Mouse (Mus musculus): ENCODE measurements around the gene Dcaf8. TPM values are rescaled to one million over a fixed set of nuclear protein-coding genes. Genes with fewer than 3 reads are reported as not detected.
A peak's percentile ranks its signal among the peaks of the same experiment; 100 is the strongest.

Gene Dcaf8
- total RNA-seq (2021) = 10 to 100 TPM; 71.9 to 75.8 TPM

DNA sequence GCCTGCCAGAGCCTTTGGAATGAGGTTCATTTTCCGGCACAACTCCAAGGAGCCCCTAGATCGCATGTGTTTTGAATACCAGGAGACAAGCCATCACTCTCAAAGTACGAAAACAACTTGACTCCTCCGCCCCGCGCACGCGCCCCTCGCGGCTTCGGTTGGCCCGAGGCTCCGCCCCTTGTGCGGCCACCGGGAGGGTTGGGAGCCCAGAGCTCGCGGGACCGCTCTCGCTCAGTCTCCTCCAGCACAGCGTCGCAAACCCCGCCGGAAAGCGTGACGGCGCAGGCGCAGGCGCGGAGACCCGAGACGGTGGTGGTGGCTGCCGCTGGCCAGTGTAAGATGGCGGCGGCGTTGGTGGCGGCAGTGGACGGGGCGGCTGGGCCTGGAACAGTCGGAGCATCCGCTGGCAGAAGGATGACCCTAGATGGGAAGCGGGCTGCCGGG is at the start of gene Dcaf8:
Gene Dcaf8, plus strand, starts transcription at position 250 of the 444 bp plus-strand sequence.
- intact Hi-C loops (cut with DNase I) = no loop called here
- peak; percentile 97 for DNase-seq

DNA sequence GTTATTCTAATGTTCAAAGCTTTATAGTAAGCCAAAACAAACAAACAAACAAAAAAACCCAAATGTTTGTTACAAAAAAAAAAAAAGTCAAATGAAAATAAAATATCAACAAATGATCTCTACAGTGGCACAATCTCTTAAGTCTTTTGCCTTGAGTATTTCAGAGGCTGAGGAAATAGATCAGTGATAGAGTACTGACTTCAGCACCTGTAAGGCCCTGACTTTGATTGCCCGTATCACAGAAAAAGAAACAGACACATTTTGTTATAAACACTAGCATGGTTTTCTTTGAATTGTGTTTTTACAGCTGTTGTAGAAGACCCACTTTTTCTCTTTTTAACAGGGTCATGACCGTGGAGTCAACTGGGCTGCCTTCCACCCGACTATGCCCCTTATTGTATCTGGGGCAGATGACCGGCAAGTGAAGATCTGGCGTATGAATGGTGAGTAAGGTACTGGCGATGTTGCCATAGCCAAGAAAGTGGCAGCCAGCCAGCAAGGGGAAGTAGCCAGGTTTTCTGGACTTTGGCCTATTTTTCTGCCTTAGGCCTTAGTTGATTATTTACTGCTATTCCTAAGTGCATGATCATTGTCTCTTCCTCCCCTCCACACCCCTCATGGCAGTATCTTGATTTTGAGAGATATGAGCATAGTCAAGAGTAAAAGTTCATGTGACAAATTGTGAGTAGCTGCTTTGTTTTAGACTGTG is 48.4 kb upstream of the Dcaf8 start:
- intact Hi-C loops (cut with DNase I) = no loop called here
- DNase-seq = peak; percentile 29

DNA sequence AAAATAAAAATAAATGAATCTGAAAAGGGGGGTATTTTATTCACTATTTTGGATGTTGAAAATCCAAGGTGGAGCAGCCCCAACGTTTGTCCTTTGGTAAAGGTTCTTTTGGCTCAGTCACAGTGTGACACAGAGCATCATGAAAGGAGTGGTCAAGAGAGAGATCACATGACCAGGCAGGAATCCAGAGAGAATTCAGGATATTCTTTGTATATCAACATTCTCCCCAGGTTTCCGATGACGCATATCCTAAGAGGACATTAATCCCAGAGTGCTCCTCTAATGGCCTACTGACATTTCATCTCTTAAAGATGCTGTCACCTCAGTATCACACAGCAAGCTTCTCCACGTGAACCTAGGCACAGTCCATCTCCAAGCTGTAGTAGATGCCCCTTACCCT is 44.3 kb upstream of the Dcaf8 start:
- intact Hi-C loops (cut with DNase I) = no loop called here
- DNase-seq = no peak

DNA sequence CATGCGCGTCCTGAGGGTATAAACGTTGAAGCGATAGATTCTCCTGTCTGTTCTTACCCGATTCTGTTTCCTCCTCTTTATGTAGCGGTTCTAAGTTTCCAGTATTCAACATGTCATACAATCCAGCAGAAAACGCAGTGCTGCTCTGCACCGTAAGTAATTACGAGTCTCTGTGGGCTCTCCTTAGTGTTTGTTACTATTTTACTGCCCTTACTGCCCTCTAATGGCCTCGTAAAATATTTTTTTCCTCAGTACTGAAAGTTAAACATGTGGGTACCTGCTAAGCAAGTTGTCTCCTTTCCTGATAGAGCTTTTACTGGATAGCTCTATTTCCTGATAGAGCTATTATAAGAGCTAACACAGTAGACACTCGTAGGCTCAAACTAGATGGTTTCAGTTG is 42.8 kb upstream of the Dcaf8 start:
- intact Hi-C loops (cut with DNase I) = no loop called here
- no peak for DNase-seq

DNA sequence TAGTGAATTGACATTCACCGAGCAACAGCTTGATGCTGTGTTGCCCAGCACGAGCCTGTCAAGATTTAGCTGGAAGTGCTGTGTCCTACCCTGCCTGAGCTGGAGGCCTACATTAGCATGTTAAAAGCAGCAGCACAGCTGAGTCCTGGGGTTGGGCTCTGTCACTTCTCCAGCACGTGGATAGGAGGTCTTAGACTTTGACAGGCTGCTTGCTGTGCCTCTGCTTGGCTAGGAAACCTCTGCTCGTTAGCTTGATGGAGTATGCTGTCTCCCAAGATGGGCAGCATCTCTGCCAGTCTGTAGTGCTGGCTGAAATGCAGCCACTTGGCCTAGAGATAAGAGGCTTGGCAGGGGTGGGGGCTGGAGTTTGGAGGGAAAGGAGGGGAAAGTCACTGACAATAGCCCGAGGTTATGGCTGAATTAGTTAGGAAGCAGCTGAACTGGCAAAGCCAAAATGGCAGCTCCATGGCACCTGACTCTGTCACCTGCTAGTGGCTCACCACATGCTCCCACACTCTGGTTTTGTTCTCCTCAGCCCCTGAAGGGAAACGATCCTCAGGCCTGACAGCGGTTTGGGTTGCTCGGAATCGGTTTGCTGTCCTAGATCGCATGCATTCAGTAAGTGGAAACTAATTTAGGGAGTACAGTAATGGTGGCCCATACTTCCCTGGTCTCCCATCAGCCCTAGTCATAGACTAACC is 40.0 kb upstream of the Dcaf8 start:
- peak; percentile 55 for DNase-seq
- intact Hi-C loops (cut with DNase I) = no loop called here

DNA sequence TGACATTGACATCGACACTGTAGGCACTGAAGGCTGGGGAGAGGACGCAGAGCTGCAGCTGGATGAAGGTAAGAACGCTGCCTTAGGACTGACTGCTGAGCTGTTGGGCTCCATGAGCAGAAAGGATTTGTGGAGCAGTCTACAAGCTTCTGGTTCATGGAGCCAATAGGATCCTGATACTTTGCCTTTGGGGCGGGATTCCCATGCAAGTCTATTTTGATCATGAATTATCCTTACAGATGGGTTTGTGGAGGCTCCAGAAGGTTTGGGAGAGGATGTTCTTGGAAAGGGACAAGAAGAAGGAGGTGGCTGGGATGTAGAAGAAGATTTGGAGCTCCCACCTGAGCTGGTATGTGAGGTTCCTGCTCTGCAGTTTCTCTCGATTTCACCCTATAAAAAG is 30.9 kb upstream of the Dcaf8 start:
- DNase-seq = no peak
- intact Hi-C loops (cut with DNase I) = no loop called here

DNA sequence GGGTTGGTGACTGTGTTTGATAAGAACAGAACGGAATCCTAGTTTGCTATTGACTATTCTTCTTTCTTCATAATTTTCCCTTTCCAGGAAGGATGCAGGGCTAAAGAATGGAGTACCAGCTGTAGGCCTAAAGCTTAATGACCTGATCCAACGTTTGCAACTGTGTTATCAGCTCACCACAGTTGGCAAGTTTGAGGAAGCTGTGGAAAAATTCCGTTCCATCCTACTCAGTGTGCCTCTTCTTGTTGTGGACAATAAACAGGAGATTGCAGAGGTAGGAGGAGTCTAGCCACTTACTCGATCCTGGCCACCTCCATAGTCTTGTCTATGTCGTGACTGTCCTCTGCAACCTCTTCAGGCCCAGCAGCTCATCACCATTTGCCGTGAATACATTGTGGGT is 28.8 kb upstream of the Dcaf8 start:
- no peak for DNase-seq
- intact Hi-C loops (cut with DNase I) = no loop called here

DNA sequence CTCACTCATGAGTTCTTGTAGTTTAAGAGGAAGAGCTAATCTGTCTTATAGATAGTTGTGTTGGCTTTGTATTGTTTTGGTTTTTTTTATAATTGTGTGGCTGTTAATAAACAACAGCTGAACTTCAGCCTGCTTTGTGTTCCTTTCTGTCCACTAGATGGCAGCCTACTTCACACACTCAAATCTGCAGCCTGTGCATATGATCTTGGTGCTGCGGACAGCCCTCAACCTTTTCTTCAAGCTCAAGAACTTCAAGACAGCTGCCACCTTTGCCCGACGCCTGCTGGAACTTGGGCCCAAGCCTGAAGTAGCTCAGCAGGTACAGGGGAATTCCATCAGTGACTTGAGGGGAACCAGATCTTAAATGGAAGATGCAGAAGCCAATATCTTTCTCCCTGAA is 28.2 kb upstream of the Dcaf8 start:
- intact Hi-C loops (cut with DNase I) = loop anchor here (10.0 kb wide), 1 partner anchor 195 kb away; no protein-coding TSS in a partner anchor
- DNase-seq = peak; percentile 24

DNA sequence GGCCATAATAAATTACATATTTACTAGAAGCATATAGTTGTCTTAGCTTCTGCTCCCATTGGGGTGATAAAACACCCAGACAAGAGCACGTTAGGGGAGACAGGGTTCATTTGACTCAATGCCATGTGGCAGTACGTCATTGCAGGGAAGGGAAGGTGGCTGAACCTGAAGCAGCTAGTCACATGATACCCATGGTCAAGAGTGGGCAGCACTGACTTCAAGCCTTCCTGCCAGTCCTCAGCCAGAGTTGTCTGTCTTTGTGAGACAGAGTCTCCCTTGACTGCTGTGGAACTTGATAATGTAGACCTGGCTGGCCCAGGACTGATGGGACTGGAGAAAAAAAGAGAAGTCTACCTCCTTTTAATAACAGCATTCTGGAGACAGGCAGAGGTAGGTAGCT is 25.2 kb upstream of the Dcaf8 start:
- intact Hi-C loops (cut with DNase I) = loop anchor here (10.0 kb wide), 1 partner anchor 192 kb away; no protein-coding TSS in a partner anchor
- no peak for DNase-seq

DNA sequence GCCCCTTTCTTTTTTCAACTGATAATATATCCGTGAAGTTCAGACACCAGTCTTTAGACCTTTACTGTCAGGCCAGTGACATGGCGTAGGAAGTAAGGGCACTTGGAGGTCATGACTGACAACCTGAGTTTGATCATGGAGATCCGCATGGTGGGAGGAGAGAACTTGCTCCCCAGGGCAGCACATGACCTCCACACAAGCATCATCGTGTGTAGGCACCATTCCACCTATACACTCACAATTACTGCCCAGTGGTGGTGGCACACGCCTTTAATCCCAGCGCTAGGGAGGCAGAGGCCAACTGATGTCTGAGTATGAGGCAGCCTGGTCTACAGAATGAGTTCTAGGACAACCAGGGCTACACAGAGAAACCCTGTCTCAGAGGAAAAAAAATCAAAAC is 23.3 kb upstream of the Dcaf8 start:
- DNase-seq = no peak
- intact Hi-C loops (cut with DNase I) = loop anchor here (10.0 kb wide), 1 partner anchor 190 kb away; no protein-coding TSS in a partner anchor

DNA sequence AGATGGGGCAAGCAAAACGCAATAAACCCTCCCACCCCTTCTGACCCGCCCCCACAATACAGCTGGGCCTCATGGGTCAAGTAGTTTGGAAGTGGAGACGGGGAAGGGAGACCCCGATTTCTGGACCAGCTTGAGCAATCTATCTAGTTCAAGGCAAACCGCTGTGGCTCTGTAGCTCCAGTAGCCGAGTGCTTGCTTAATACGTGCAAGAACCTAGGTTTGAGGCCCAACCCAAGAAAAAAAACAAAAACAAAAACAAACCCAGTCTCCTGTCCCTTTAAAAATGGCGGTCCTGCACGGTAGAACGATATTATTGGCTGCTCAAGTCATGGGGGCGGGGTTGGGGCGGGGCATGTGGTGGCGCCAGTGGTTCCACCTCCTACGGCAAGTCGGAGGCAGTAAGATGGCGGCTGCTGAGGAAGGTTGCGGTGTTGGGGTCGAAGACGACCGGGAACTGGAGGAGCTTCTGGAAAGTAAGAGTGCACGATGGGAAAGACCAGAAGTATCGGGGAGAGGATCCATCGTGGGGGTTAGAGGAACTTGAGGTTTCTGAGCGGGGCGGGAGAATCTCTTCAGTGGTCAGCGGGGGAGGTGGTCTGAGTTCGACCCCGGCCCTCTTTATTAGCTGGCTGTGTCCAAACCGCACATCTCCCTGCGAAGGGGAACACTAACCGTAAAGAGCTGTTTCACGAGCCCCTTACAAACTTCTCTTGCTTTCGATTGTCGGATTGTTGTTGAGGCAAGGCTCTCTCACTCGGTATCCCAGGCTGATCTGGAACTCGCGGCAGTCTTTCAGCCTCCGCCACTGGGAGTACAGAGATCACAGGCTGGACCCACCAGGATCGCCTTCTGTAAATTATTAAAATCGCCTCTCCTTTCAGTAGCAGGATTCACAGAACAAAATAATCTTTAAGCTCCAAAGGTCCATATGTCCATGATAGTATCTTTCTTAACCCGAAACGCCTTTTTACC is 21.2 kb upstream of the Dcaf8 start, which contains the start of gene Pex19:
Gene Pex19, plus strand, starts transcription at position 380 of the 972 bp plus-strand sequence.
- intact Hi-C loops (cut with DNase I) = loop anchor here (10.0 kb wide), 1 partner anchor 188 kb away; no protein-coding TSS in a partner anchor
- peak; percentile 87 for DNase-seq

DNA sequence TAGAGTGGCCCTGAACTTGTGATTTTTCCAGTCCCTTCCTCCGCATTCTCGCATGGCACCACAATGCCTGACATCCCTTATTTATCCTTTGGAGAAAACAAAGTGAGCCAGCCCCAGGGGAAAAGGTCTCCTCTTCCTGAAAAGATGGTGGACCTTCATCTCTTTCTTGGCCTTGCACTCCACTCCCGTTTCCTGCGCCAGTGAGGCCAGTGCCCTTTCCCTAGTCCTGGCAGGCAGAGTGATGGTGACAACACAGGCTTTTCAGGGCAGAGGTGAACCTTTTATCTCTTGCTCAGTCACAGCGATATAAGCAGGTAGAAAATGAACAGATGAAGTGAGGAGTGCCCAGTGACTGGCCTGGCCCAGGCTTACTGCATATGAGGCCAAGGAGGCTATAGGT is 20.4 kb upstream of the Dcaf8 start:
- intact Hi-C loops (cut with DNase I) = loop anchor here (10.0 kb wide), 1 partner anchor 187 kb away; no protein-coding TSS in a partner anchor
- DNase-seq = no peak

DNA sequence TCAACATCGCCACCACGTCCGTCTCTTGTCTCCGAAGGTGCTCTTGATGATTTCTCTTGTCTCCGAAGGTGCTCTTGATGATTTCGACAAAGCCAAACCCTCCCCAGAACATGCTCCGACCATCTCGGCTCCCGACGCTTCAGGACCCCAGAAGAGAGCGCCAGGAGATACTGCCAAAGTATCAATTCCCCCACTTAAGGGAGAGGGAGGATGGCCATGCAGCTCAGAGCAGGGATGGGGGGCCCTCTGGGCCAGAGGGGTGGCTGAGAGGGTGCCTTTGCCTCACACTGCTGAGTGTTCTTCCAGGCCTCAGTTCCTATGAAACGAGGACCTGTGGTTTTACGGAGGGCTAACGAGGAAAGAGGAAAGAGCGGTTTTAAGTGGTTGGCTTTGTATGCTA is 19.3 kb upstream of the Dcaf8 start:
- intact Hi-C loops (cut with DNase I) = loop anchor here (10.0 kb wide), 1 partner anchor 186 kb away; no protein-coding TSS in a partner anchor
- no peak for DNase-seq

DNA sequence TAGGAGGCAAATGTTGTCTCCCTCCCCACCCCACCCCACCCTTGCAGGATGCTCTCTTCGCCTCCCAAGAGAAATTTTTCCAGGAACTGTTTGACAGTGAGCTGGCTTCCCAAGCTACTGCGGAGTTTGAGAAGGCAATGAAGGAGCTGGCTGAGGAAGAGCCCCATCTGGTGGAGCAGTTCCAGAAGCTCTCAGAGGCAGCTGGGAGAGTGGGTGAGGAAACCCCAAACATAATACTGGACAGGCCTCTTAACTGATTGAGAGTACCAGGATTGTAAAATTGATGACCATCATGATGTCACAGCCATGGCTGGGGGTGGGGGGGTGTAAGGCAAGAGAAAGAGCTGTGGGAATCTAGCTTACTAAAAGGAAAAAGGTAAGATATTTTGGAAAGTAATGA is 18.8 kb upstream of the Dcaf8 start:
- intact Hi-C loops (cut with DNase I) = loop anchor here (10.0 kb wide), 1 partner anchor 186 kb away; no protein-coding TSS in a partner anchor
- DNase-seq = peak; percentile 16

DNA sequence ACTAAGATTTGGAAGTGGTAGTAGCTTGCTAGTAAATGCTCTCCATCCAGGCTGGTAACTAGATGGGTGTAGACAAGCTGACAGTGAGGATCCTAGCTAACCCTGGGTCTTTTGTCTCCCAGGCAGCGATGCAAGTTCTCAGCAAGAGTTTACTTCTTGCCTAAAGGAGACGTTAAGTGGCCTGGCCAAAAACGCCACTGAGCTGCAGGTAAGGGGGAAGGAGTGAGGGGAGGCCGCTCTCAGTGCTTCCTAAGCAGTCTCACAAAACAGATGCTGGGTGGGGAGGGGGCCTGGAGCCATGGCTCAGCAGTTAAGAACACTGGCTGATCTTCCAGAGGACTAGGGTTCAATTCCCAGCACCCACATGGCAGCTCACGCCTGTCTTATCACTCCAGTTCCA is 18.1 kb upstream of the Dcaf8 start:
- intact Hi-C loops (cut with DNase I) = loop anchor here (10.0 kb wide), 1 partner anchor 185 kb away; no protein-coding TSS in a partner anchor
- no peak for DNase-seq

DNA sequence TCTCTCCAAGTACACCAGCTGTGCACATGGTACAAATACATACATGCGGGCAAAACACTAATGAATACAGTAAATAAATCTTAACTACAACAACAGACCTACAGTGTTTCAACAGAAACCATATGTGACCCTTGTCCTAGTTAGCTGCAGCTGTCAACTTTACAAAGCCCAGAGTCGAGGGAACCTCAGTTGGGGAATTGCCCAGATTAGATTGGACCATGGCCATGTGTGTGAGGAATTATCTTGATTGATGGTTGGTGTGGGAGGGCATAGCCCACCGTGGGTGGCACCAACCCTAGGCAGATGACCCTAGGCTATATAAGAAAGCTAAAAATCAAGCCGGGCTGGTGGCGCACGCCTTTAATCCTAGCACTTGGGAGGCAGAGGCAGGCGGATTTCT is 15.6 kb upstream of the Dcaf8 start:
- DNase-seq = no peak
- intact Hi-C loops (cut with DNase I) = no loop called here

DNA sequence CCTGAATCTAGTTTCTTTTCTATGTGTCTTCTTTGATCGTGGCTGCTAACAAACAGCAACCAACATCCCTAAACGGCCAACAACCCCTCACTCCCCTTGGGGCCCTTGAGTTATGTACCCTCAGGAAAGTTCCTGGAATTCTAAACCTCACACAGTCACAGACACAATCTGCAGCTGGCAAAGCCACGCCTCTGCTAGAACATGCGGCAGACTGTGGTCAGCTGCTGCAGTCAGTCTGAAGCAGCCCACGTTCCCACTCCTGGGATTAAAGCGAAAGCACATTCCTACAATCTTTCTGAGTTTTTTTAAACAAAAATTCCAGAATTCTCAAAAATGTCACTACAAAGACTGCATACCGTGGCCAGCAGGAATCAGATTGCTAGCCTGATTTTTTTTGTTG is 14.3 kb upstream of the Dcaf8 start:
- intact Hi-C loops (cut with DNase I) = no loop called here
- no peak for DNase-seq

DNA sequence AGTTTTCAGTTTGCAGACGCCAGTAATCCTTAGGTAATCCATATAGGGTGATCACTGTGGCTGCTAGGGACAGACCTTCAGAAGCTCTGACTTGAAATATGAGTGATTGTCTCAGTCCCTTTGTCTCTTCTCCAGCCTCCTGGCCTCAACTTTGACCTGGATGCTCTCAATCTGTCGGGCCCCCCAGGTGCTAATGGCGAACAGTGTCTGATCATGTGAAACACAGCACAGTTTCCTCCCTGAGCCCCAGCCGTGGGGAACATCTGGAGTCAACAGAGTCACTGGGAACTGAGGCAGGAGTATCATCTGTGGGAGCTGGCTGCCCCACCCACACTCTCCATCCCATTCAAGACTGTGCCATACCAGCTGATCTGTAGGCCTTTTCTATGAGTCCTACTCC is 13.8 kb upstream of the Dcaf8 start:
- intact Hi-C loops (cut with DNase I) = no loop called here
- DNase-seq = no peak

DNA sequence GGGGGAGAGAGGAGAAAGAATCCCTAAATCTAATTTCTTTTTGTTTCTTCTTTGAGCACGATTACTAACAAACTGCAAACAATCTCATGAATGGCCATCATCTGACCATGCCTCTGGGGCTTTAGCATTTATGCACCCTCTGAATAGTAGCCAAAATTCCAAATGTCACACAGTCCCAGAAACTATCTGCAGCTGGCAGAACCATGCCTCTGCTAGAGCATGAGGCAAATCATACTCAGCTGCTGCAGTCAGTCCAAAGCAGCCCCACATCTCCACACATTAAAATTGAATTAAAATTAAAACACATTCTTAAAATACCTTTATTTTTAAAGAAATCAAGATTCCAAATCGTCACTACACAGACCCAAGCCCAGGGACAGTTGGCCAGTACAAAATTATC is 7.7 kb upstream of the Dcaf8 start:
- intact Hi-C loops (cut with DNase I) = no loop called here
- no peak for DNase-seq

DNA sequence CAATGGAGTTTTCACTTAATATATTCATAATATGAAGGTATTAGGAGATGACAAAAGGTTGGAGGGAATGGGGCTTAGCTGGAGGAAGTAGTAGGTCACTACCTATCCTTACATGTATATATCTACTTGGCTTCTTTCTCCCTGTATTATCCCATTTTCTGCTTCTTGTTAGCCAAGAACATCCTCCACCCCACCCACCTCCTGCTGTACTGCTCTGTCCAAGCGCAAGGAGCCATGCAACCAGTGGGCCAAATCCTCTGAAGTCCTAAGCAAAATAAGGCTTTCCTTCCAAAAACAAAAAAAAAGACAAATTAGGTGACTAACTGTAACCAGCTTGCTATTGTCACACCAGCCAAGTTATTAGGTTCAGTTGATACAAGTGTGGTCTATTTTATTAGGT is 7.1 kb upstream of the Dcaf8 start:
- DNase-seq = no peak
- intact Hi-C loops (cut with DNase I) = no loop called here

DNA sequence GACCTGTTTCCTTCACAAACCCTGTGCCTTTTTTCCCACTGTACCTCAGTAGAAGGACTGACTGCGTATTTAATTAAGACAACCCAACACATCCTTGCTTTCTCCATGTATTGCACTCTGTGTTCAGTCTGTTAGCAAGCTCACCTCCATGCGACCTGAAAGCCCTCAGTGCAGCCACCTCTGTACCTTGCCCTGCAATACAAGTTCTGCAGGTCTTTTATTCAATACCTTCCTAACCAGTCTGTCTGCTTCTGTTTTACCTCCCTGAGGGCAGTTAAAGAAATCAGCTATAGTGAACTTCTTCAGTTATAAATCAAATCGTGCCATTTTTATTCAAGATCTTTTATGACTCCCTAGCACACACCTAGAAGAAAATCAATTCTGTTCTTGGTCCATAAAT is 6.4 kb upstream of the Dcaf8 start:
- DNase-seq = no peak
- intact Hi-C loops (cut with DNase I) = no loop called here
